Mouse (Mus musculus): ENCODE measurements around the gene Ctnnbl1.

GRCm38 (mm10) chr2:157823456-157823855 lies 86.3 kb downstream of the Ctnnbl1 start:
- no peak for TF ChIP-seq CTCF (IDR thresholded peaks at IDR 0.05; ENCODE audit: control insufficient read depth, insufficient read depth, insufficient replicate concordance, low read depth, low read length)
- TF ChIP-seq POLR2A (IDR thresholded peaks at IDR 0.05; ENCODE audit: control insufficient read depth, low read depth, low read length) = no peak
